Mouse (Mus musculus) heart, adult 11 months (tissue): Measurements from ENCODE around the gene Fstl3.
"Not testable (repeated sequence)": the region's sequence is repeated elsewhere in the genome, so short reads cannot be mapped to it uniquely, and the experiment has no call there.

Experiments
- DNase-seq: peaks from one replicate; pipeline ENCODE4 v3.0.0; 2022

The Fstl3 gene

DNA sequence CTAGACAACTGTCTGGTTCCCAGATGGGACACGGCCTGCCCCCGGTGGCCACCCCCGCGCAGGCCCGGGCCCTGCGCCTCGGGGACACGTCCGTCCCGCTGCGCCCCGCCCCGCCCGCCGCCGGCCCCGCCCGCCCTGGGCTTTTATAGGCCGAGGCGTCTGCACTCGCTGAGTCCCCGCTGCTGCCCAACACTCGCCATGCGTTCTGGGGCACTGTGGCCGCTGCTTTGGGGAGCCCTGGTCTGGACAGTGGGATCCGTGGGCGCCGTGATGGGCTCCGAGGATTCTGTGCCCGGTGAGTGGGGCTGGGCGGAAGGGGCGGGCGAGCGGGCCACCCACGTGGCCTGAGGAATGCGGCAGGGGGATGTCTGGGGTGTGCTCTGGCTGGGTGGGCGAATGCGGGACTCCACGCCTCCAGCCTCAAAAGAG is at the start of gene Fstl3:
TSS of gene Fstl3 (plus strand) at position 170 of the 429 bp plus-strand sequence.
- peak; percentile 96 for DNase-seq

DNA sequence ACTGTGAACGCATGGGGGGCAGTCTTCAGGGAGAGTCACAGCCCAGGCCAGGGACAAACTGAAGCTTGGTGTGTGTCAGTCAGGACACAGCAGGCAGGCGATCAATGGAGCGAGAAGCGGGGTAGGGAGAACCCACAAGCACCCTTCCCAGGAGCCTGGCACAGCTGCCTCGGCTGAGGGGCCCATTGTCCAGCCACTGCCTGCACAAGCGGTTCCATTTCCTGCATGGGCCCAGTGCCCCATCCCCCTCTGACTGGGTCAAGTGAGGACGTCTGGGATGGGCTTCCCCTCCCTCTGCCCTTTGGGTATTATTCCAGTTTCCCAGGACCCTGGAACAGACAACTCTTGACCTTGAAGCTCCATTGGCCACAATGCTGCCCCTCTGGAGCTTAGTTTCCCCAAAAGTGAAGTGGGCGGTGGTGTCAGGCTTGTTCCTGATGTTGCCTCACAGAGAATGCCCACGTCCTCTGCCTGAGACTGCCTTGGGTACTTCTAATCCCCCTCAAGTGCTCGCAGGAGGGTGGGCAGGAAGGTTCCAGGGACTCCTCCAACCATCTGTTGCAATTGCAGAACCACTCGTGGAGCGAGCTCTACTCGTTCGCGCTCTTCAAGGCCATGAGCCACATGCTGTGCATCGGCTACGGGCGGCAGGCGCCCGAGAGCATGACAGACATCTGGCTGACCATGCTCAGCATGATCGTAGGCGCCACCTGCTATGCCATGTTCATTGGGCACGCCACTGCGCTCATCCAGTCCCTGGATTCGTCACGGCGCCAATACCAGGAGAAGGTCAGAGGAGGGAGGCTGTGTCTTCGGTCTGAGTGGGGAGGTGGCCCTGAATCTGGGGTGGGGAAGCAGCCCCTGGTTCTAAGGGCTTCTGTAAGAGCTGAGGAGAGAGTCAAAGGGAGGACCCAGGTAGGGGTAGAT is 48.5 kb upstream of the Fstl3 start:
- DNase-seq, result no peak

DNA sequence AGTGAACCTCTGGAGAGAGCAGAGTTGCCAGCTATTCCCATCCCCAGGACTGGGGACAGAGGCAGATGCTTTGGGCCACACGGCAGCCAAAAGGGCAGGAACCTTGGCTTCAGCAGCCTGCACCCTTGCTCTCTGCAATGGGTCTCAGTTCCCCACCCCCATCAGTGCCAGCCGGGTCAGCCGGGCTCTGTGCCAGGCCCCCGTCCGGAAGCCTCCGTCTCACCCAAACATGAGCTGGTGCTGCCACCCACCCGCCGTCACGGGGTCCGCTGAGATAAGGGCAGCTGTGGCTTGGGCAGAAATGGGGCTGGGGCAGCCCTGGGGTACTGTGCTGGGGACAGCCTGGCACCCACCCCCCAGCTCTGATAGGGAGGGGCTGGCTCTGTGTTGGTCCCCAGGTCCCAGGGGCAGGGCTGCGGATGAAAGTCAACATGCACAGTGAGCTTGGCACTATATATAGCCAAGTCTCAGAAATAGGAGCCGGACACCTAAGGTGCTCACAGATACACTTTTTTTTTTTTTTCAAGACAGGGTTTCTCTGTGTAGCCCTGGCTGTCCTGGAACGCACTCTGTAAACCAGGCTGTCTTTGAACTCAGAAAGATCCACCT is 47.6 kb upstream of the Fstl3 start:
- DNase-seq, result peak; percentile 97

DNA sequence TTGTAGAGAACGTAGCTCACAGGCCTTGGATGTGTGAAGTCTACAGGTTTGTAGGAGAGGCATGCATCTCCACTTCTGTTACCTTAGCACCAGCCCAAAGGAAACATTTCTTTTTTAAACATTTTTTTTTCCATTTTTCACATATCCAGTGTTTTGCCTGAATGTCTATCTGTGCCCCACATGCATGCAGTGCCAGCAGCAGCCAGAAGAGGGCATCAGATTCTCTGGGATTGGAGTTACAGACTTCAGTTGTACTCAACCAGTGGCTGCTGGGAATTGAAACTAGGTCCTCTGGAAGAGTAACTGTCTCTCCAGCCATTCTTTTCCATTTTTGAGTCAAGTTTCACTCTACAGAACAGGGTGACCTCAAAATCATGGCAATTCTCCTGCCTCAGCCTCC is 44.6 kb upstream of the Fstl3 start:
- no peak for DNase-seq

DNA sequence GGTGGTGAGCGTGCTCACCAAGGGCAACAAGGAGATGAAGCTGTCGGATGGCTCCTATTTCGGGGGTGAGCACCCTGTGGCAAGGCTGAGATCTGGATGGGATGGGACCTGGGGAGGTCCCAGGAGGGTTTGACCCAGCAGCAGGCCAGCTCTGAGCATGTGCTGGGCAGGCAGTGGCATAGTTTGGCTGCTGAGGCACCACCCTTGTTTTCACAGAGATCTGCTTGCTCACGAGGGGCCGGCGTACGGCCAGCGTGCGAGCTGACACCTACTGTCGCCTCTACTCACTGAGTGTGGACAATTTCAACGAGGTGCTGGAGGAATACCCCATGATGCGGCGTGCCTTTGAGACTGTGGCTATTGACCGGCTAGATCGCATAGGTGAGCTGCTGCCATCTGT is 43.2 kb upstream of the Fstl3 start:
- peak; percentile 95 for DNase-seq

DNA sequence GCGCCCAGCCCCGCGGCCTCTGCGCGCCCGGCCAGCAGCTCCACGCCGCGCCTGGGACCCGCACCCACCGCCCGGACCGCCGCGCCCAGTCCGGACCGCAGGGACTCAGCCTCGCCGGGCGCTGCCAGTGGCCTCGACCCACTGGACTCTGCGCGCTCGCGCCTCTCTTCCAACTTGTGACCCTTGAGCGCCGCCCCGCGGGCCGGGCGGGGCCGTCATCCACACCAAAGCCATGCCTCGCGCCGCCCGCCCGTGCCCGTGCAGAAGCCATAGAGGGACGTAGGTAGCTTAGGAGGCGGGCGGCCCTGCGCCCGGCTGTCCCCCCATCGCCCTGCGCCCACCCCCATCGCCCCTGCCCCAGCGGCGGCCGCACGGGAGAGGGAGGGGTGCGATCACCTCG is 41.7 kb upstream of the Fstl3 start:
- no peak for DNase-seq

DNA sequence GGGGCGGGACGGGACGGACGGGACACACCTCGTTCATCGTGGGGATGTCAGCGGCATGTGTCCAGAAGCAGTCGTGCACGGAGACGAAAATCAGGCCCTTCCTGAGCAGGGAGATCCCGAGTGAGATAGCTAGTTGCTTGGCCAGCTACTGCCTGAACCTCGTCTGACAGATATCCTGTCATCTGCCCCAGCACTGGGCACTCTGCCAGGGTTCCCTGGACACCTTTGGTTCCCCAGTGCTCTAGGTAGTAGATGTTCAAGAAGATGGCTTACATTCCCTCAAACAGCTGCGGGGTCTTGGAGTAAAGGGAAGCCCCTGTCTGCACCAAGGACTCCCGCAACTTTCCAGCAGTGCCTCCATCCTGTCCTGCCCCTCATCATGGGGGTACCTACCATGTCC is 40.4 kb upstream of the Fstl3 start:
- no peak for DNase-seq

DNA sequence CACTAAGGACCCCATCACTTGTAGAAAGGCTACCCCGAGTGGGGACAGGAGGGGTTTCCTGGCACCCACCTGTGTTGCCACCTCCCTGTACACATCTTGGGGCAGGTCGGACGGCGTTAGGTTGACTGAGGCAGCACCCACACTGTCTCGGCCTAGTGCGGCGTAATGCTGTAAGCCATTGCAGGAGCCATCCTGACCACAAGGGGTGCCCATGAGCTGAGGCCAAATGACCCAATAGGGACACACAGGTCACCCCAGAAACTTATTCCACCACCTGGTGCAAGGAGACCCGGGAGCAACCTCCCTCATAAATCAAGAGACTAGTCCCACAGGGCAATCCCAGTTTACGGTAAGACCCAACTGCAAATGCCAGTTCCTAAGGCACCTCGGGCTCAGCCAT is 38.8 kb upstream of the Fstl3 start:
- DNase-seq, result no peak

DNA sequence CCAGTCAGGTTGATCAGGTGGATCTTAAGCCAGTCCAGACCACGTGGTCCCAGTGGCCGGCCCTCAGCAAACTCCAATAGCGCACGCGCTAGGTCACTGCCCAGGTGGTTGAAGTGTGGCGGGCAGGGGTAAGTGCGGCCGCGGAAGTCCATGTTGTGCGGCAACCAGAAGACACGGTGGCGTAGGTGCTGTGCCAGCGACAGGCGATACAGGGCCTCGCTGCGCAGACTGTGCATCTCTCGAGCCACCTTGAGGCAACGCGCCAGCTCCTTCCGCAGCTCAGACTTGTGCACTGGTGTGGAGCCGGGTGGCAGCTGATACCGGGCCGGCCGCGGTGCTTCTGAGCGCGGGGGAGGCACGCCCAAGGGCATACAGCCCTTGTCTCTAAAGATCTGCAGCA is 37.8 kb upstream of the Fstl3 start:
- DNase-seq, result no peak

DNA sequence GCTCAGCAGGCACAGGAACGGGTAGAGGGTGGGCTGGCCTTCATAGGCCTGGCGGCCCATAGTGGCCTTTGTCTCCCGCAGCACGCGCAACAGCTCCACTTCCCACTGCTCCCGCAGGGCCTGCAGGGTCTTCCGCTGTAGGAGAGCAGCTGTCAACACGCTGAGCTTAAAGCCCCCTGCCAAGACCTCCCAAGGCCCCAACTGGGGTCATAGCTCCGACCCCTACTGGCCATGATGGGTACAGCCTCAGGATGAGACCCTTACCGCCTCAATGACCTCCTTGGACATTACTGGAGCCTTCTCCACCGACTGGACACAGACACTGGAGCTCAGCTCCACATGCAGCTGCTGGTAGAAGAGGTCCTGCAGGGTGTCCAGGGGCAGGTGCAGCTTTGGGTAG is 36.2 kb upstream of the Fstl3 start:
- DNase-seq, result no peak

DNA sequence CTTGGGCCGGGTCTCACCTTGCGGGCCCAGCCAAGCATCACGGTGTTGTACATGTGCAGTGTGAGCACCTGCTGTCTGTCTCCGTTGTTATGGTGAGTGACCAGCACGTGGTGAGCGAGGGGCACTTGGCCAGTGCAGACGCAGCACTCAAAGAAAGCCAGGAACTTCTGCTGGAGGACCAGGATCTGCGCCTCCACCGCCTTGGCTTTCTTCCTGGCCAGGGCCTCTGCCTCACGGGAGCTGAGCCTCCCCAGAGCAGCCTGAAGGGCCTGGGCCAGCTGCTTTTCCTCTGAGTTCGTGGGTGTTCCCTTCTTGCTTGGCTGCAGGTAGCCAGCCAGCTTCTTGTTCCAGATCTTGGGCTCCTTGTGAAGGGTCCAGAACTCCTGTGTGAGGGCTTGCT is 33.9 kb upstream of the Fstl3 start:
- DNase-seq, result no peak

DNA sequence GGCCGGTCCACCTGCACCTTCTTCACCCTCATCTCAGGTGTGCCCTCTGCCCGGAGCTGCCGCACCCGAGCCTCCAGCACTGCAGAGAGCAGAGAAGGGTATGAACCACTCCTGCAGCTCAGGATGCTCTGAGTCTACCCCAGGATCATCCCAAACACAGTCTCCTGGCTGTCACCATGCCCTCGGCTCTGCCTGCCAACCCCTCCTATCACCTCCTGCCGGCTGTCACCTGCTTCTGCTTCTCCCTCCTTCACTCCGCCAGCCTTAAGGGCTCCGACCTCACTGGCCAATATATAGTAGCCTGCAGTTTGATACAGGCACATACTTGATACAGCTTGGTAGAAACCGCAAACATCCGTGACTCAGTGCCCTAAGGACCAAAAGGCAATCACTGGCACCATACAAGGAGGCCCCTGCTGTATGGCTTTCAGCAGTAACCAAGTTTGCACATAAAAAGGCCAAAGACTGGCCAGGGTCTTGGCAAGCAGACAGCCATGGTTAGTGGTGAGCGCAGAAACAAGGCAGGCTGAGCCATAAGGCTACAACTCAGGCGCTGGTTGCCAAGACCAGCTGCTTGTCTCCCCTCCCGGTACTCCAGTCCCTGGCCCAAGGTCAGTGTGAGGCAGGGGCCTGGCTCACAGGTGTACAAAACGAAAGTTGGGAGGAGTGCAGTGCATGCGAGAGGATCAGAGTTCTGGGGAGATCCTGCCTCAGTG is 33.3 kb upstream of the Fstl3 start:
- DNase-seq, result no peak

DNA sequence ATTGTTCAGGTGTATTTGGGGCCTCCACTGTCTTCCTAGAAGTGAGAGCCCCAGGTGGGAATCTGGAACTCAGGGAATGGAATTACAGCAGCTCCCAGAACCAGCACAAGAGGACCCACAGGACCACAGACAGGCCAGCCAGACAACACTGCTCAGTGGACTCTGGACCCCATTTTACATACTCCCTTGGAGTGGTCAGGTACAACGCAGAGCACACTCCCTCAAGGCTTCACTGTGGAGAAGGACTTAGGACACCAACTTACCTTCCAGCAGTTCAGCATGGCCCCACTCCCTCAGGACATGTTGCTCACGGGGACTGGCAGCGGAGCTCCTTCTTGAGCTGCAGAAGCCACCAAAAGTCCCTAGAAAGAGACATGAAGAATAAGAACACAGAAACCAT is 31.7 kb upstream of the Fstl3 start:
- no peak for DNase-seq

DNA sequence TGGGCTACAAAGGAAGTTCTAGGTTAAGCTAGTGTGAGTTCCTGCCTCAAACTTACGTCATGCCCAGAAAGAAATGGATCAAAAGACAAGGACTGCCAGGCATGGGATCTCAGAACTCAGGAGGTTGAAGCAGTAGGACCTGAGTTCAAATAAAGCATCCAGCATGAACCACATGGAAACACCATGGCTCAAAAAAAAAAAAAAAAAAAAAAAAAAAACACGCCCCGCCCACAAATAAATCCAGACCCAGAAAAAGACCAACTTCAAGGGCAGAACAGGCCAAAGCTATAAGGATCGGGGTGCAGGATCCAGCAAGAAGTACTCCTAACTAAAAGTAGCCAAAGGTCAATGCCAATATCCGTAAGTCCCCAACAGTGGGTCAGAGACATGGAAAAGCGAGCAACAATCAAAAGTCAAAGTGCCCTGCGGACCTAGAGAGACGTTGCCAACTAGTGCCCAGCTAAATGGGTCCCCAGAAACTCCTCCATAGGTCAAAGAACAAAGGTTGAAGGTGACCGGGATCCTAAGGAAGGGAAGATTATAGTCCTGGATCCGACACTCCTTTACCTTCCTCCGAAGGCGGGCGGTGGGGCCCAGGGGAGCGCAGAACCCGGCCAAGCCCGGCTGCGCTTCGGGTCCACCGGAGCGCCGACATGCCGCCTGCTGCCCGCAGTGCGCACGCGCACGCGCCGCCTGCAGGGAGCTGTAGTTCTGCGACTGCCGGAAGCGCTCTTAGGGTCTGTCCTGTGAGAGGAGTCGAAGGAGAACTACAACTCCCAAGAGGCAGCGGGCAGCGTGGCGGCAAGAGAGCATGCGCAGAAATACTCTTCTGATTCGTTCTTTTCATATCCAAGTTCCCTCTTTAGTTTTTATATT is 30.9 kb upstream of the Fstl3 start, which contains the start of gene Polrmt:
TSS of gene Polrmt (minus strand) at position 684 of the 876 bp plus-strand sequence.
- DNase-seq, result peak; percentile 100

DNA sequence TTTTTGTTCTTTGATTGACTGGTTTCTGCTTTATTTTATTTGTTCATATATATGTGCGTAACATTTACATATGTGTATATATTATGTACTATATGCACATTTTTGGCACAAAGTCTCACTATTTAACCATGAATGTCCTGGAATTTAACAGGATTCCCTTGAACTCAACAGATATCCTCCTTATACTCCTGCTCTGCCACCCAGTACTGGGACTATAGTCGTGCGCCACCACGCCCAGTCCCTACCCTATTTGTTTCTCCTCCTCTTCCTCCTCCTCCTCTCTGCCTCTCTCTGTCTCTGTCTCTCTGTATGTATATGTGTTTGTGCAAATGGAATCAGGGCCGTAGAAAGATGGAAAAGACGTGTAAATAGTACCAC is 30.3 kb upstream of the Fstl3 start:
- no peak for DNase-seq

DNA sequence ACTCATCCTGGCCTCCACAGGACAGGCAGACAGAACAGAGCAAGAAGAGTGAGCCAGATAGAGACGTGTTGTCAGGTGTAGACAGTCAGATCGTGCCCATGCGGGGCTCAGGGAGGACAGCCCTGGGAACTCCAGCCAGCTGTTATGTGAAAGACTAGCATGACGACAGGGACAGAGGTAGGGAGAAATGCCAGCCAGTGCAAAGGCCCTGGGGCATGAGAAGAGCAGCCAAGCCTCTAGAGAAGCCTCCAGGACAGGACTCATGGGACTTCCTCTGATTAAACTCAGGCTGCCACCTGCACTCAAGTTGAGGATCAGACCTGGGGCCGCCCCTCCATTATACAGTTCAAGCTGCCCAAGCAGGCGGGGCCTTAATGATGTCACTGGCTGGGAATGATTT is 28.6 kb upstream of the Fstl3 start:
- DNase-seq, result no peak

DNA sequence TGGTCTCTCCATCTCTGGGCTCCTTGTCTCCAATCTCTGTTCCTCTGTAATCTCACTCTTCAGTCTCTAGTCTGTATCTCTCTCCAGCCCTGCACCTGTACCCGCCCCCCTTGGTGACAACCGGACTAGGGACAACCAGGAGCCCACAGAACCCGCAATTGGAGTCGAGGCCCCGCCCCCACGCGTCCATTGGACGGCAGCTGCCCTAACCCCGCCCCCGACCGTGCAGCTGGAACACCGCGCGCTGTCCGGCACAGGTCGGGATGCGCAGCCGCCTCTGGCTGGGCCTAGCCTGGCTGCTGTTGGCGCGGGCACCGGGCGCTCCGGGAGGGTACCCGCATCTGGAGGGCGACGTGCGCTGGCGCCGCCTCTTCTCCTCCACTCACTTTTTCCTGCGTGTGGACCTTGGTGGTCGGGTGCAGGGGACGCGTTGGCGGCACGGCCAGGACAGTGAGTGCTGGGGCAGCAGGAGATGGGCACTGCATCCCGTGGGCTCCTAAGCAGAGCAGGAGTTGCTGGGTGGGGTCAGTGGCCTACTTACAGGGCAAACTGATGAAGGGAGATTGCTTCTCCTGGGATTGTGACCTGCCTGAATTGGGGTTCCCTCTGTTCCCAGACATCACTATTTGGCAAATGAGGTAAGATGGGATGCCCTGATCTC is 22.1 kb upstream of the Fstl3 start, which contains the start of gene Fgf22:
TSS of gene Fgf22 (plus strand) at position 221 of the 661 bp plus-strand sequence.
- peak; percentile 96 for DNase-seq

DNA sequence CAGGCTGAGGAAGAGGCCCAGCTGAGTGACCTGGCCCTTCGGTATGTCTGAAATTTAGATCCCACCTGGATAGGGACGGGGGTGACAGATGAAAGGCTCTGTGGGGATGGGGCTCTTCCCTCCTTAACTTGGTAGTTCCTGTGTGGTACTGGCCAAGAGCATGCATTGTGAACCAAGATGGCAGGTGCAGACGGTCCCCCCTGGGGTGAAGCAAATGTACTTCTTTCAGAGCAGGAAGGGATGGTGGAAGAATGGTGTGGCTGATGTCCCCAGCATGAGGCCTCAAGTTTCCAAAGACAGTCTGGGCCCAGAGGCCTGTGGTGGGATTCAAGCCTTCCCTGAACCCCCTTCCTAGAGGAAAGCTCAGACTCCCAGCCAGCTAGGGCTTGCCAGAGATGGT is 21.2 kb upstream of the Fstl3 start:
- DNase-seq, result no peak

DNA sequence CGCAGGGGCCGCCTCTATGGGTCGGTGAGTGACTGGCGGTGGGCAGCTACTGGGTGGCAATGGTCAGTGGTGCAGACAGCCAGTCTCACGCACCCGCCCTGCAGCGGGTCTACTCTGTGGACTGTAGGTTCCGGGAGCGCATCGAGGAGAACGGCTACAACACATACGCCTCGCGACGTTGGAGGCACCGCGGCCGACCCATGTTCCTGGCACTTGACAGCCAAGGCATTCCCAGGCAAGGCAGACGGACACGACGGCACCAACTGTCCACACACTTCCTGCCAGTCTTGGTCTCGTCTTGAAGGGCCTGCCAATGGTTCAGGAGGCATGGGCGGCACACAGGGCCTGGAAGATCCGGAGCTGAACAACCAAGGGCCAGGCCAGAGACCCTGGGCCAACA is 20.4 kb upstream of the Fstl3 start:
- peak; percentile 83 for DNase-seq

DNA sequence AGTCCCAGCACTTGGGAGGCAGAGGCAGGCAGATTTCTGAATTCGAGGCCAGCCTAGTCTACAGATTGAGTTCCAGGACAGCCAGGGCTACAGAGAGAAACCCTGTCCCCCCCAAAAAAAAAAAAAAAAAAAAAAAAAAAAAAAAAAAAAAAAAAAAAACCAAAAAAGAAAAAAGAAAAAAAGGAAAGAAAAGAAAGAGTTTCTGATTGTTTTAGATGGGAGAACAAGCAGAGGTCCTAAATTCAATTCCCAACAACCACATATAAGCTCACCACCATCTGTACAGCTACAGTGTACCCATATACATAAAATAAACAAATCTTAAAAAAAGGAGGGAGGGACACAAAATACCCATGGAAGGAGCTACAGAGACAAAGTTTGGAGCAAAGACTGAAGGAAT is 17.4 kb upstream of the Fstl3 start:
- DNase-seq, result not testable (repeated sequence)

DNA sequence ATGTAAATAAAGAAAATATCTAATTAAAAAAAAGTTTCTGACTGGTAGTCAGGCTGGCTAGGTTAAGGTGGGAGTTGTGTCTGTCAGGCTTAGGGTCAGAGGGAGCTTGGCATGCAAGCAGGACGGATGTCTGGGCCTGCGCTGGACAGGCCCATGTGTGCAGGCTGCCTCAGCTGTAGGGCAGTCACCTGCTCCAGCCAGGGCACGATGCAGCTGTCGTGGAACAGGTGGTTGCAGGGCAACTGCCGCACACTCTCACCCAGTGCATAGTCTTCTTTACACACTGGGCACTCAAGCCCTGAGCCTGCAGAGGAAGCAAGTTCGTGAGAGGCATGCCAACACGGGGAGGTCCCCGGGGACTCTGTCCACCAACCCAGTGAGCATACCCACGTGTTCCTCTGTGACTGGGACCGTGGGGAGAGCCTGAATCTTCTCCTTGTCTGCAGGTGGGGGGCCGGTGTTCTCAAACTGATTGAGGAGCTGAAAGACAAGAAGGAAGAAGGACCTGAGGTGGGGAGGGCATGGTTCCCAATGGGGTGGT is 16.4 kb upstream of the Fstl3 start:
- no peak for DNase-seq

DNA sequence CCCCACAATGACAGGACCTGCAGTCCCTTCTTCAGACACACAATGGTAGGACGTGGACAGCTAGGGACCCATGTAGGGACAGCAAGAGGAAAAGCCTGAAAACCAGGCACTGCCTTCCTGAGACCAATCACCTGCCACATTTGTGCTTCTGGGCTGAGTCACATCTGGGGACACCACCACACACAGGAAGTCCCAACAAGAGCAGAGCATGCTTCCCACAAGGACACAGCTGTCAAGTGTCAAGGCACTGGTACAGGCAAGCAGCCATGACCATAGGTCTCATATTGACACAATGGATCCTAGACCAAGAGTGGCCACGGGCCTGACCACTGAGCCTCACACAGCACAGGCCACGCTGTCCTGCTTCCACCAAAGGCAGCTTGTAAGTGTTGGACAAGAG is 14.2 kb upstream of the Fstl3 start:
- DNase-seq, result no peak
